Mouse (Mus musculus) CH12F3 (cell line): ENCODE data around the gene Mpl.

Experiments
- in situ Hi-C: fragments of 300-500 bp; cut with MboI; formaldehyde crosslinking; loops from 2 replicates; pipeline ENCODE4 v1.14.3; 2020; ENCODE audit warnings: low sequenced_read_pairs

Mpl gene

GRCm38 (mm10) chr4:118427768-118428451 lies 29.4 kb downstream of the Mpl start, which contains the start of gene Elovl1:
TSS of gene Elovl1 (plus strand) at chr4:118428093.
- in situ Hi-C loops = no loop called here

- in situ Hi-C loops = no loop called here
Measured at GRCm38 (mm10) chr4:118427415-118427767, 29.9 kb downstream of the Mpl start.

- in situ Hi-C loops = no loop called here
Measured at GRCm38 (mm10) chr4:118425374-118425773, 31.9 kb downstream of the Mpl start.

- in situ Hi-C loops = no loop called here
Measured at GRCm38 (mm10) chr4:118424541-118425160, 32.7 kb downstream of the Mpl start.

- in situ Hi-C loops = no loop called here
Measured at GRCm38 (mm10) chr4:118421384-118421783, 35.9 kb downstream of the Mpl start.

GRCm38 (mm10) chr4:118417112-118417797 lies 40.1 kb downstream of the Mpl start:
- in situ Hi-C loops = no loop called here

- in situ Hi-C loops = no loop called here
Measured at GRCm38 (mm10) chr4:118416329-118416728, 41.0 kb downstream of the Mpl start.

- in situ Hi-C loops = no loop called here
Measured at GRCm38 (mm10) chr4:118415779-118416178, 41.5 kb downstream of the Mpl start.

- in situ Hi-C loops = no loop called here
Measured at GRCm38 (mm10) chr4:118413553-118413952, 43.8 kb downstream of the Mpl start.

GRCm38 (mm10) chr4:118410871-118411270 lies 46.4 kb downstream of the Mpl start:
- in situ Hi-C loops = no loop called here

- in situ Hi-C loops = no loop called here
Measured at GRCm38 (mm10) chr4:118409142-118409900, 48.0 kb downstream of the Mpl start, which contains the start of the genes Szt2 and Med8. TSS of gene Szt2 (minus strand) at chr4:118409273. TSS of gene Med8 (plus strand) at chr4:118409337.

- in situ Hi-C loops = no loop called here
Measured at GRCm38 (mm10) chr4:118402701-118403100, 54.6 kb downstream of the Mpl start.

- in situ Hi-C loops = no loop called here
Measured at GRCm38 (mm10) chr4:118401918-118402317, 55.4 kb downstream of the Mpl start.

- in situ Hi-C loops = no loop called here
Measured at GRCm38 (mm10) chr4:118401421-118401820, 55.9 kb downstream of the Mpl start.

GRCm38 (mm10) chr4:118398400-118398799 lies 58.9 kb downstream of the Mpl start:
- in situ Hi-C loops = no loop called here

- in situ Hi-C loops = no loop called here
Measured at GRCm38 (mm10) chr4:118396433-118396832, 60.9 kb downstream of the Mpl start.

GRCm38 (mm10) chr4:118395289-118395688 lies 62.0 kb downstream of the Mpl start:
- in situ Hi-C loops = no loop called here

- in situ Hi-C loops = no loop called here
Measured at GRCm38 (mm10) chr4:118394505-118394904, 62.8 kb downstream of the Mpl start.
